Mouse (Mus musculus): Measurements from ENCODE around the gene Mia3.
"Not testable (repeated sequence)": the region's sequence is repeated elsewhere in the genome, so short reads cannot be mapped to it uniquely, and the experiment has no call there.

Gene Mia3

DNA sequence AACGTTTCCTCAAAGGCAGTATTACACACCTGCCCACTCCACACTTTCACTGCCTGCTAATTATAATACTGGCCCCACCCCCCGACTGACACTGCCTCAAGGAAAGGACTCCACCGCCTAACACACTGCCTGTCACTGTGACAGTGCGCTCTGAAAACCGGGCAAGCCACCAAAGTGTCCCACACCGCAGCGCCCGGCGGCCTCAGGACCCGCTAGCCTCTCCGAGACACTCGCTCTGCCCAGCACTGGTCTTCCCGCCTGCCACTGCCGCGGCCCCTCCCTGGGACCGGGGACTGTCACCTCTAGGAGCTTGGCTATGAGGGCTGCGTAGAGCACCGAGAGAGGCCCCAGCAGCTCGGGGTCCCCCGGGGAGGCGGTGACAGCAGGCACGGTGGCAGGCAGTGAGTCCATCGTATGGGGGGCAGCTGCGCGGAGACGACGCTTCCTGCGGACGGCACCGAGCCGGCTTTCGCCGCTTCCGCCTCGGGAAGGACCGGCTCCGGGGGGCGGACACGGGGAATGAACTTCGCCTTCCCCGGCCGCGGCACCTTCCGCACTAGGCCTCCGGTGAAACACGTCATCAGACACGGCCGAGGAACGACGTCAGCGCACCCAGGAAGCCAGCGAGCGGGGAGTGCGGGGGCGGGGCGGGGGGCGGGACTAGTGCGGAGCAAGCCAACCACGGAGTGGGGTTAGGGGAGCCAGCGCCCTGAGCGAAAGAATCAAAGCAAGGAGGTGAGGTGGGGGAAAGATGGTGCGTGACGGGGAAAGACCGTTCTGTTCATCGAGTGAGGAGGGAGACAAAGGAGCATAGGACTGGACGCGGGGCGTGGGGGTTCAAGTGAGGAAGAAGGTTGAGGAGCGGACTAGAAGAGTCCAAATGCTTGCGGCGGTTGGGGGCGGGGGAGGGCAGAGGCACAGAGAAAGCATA lies 24.2 kb downstream of the Mia3 start:
- peak; percentile 96 for DNase-seq (ENCODE audit: low read depth, low spot score)

DNA sequence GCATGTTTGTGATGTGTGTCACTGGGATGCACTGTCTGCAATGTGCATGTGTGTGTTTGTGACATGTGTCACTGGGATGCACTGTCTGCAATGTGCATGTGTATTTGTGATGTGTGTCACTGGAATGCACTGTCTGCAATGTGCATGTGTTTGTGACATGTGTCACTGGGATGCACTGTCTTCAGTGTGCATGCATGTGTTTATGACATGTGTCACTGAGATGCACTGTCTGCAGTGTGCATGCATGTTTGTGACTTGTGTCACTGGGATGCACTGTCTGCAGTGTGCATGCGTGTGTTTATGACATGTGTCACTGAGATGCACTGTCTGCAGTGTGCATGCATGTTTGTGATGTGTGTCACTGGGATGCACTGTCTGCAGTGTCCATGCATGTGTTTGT lies 26.5 kb downstream of the Mia3 start:
- DNase-seq (ENCODE audit: low read depth, low spot score): not testable (repeated sequence)

DNA sequence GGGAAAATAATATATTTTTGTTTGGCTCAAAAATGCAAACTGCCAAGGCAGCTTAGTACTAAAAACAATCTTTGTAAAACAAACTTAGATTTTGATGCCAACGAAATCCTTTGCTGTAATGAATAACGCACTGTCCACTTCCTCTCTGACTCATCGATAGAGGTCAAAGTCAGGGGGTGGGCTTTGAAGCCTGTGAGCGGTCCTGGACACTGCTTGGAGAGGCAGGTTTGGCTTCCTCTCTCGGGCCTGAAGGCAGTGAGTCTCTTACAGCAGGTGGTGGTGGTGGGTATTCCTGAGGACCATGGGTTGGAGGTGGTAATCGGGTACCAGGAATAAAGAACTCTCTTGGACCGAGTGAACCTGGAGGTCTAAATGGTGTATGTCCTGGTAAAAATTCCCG lies 42.2 kb downstream of the Mia3 start:
- DNase-seq (ENCODE audit: low read depth, low spot score): no peak

DNA sequence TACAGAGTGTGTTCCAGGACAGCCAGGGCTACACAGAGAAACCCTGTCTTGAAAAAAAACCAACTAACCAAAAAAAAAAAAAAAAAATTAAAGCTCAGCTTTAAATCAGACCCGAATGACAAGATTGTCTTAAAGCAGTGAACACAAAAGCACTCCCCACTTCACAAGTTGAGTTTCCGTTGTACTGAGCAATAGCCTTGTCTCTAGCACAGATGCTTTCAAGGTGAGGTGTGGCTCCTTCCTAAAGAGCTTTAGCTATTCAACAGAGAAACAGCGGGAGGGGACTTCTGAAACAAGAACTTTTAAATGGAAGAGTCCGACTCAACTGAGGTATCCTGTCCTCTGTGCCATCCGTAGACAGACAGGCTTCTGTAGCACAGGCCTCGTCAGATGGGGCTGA lies 44.9 kb downstream of the Mia3 start:
- no peak for DNase-seq (ENCODE audit: low read depth, low spot score)

DNA sequence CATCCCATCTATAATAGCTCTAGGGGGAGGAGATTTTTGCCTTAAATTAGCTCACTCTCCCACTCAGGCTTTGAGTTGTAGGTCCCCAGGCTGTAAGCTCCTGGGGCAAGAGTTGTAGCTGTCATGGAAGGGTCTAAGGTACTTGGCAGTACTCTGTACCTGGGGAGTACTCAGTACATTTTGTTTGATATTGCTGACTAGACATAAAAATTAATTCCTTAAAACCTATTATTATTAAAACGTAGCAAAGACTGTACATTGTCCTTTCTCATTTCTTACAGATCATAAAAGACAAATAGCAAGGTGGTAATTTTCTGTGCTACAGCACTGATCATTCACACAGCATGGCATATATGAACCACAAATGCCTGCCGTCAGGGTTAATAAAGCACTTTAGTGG lies 45.4 kb downstream of the Mia3 start:
- DNase-seq (ENCODE audit: low read depth, low spot score): no peak

DNA sequence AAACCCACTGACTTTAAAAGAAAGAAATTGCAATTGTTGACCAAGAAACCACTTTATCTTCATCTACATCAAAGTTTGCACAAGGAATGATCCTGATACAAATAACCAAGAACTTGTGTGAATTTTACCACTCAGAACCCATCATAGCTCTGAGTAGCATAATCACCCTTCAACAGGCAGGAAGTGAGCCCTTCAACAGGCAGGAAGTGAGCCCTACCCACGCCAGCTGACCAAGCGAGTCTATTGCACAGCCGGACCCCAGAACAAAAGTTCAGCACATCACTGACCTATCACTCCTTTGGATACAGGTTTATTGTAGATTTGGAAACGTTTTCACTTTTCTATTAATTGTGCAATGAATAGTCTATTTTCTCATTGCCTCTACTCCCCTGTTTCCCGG lies 46.9 kb downstream of the Mia3 start:
- not testable (repeated sequence) for DNase-seq (ENCODE audit: low read depth, low spot score)

DNA sequence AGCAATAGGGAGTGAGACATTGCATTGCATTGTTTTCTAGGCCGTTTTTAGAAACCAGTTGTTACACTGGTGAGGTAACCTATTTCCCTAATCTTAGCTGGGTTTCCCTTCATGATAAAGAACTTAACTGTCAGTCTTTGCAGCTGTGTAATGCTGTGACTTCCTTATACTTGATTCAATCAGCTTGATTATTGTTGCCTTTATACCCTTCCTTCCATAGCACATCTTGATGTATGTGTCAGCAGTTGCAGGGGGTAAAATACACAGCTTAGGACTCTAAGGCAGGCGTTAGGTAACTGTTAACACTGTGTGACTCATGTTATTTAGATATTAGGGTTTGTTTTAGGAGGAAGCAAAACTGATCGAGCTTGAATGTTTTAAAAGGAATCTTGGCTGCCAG lies 48.6 kb downstream of the Mia3 start:
- DNase-seq (ENCODE audit: low read depth, low spot score): no peak

DNA sequence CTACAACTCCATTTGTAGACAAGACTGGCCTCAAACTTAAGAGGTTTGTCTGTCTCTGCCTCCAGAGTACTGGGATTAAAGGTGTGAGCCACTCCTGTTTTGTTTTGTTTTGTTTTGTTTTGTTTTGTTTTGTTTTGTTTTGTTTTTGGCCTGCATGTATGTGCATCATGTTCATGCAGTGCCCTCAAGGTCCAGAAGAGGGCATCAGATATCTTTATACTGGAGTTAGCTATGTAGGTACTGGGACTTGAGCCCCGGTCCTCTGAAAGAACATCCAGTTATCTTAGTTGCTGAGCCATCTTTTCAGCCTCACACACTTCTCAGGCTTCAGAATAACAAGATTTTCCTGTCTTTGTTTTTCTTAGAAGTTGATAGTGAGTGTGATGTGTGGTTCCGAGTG lies 53.6 kb downstream of the Mia3 start:
- DNase-seq (ENCODE audit: low read depth, low spot score): peak; percentile 38

DNA sequence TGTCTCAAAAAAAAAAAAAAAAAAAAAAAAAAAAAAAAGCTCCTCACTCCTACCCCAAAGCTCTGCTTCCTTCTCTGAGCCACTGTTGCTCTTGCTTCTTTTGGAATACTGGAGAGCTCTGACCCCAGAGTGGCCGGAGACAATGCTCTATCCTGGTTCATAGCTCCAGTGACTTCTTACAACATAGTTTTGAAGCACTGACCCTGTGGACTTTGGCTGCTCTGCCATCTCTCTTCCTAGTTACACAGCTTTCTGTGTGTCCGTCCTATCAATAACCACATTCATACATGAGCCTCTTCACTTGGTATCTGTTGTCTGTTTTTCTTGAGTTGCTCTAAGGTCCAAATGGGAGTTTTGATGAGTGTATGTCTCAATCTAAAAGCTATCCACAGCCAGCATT lies 57.3 kb downstream of the Mia3 start:
- DNase-seq (ENCODE audit: low read depth, low spot score): no peak

DNA sequence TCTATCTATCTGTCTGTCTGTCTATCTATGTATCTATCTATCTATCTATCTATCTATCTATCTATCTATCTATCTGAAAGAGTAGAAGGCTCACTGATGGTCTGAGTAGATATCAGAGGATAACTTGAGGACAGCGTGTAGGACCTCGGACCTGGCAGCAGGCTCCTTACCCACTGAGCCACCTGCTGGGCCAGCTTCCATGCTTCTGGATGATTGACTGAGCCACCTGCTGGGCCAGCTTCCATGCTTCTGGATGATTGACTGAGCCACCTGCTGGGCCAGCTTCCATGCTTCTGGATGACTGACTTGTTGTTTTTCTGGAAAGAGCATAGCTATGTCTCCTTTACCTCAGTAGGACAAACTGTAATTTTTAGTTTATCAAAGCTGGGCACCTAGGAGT lies 59.8 kb downstream of the Mia3 start:
- DNase-seq (ENCODE audit: low read depth, low spot score): not testable (repeated sequence)

DNA sequence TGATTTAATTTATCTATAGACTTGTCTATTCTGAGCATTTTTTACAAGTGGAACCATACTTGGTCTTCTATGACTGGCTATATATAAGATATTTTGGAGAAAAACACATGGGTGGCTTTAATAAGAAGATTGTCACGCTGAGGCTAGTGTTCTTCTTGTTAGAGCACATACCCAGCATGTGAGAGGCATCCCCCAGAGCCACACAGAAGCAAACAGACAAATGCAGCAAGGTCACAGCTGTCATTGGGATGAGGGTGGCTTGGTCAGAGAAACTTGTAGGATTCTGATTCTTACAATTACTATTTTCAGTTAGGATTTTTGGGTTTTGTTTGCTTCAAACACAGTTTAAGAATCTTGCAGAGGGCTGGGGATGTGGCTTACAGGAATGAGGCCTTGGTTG lies 60.9 kb downstream of the Mia3 start:
- DNase-seq (ENCODE audit: low read depth, low spot score): no peak

DNA sequence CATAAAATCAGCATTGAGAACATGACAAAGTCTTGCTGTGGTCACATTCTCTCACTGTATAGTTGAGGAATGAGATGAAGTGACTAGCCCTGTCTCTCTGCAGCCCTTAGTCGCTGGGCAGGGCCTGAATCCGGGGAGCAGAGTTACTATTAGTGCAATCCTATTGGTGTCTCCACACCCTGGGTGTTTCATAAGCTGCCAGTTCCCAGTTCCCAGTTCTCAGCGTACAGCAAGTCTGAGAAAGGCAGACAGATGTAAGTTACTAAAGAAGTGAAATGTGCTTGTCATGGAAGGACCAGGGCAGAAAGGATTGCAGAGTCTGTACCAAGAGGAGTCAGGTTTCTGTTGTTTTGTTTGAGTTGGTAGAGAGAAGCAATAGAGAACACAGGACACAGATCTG lies 61.8 kb downstream of the Mia3 start:
- DNase-seq (ENCODE audit: low read depth, low spot score): no peak

DNA sequence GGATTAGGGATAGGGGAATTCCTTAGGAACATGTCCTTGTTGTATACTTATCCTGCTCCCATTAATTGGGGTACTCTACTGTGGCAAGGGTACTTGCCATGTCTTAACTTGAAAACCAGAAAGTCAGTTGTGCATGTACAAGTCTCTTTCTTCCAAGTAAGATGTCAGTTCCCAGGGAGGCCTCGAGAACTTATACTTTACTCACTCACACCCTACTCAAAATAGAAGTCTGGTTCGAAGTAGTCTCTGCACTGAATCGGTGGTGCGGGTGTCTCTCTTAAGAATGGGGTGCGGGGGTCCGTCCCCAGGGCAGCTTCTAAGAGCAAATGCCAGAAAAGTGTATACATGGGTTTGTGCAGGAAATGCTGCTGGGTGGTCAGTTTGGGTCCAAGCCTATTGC lies 70.2 kb downstream of the Mia3 start:
- DNase-seq (ENCODE audit: low read depth, low spot score): peak; percentile 84

DNA sequence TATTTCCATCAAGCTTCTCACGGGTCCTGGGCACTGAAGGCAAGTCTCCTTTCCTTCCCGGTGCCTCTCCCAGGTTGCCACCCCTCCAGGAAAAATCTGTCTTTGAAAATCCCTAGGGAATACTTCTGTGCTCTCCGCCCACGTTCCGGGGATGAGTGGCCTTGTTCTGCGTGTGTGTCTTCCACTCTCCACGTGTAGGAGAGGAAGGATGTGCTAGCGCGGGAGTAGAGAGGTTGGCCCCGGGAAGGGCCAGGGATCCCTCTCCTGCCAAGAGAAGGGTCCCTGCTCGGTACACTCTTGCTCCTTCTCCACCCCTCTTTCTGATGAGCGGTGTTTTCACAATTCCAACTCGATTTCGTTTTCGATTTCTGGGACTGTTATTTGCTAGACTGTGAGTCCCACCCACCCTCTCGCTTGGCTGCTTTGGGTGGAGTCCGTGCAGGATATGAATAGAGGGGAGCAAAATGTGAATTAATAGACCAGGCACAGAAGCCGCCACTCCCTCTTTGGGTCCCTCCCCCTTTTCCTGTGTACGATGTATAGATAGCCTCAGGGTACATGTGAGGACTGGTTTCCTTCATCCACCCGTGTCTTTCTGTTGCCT lies 71.4 kb downstream of the Mia3 start:
- peak; percentile 74 for DNase-seq (ENCODE audit: low read depth, low spot score)

DNA sequence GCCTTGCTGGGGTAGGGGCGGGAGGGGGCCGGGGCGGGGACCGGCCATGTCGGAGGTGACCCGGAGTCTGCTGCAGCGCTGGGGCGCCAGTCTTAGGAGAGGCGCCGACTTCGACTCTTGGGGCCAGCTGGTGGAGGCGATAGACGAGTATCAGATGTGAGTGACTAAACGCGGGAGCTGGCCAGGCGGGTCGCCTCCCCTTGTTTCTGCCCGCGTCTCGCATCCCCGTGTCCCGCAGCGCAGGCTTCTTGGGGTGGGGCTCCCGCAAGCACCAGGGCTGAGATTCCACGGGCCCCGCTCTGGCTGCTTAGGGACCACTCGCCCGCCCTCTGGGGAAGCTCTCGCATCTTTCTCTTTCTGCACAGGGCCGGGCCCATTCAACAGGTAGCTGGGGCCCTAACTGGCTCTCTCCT lies 71.9 kb downstream of the Mia3 start:
- peak; percentile 64 for DNase-seq (ENCODE audit: low read depth, low spot score)

DNA sequence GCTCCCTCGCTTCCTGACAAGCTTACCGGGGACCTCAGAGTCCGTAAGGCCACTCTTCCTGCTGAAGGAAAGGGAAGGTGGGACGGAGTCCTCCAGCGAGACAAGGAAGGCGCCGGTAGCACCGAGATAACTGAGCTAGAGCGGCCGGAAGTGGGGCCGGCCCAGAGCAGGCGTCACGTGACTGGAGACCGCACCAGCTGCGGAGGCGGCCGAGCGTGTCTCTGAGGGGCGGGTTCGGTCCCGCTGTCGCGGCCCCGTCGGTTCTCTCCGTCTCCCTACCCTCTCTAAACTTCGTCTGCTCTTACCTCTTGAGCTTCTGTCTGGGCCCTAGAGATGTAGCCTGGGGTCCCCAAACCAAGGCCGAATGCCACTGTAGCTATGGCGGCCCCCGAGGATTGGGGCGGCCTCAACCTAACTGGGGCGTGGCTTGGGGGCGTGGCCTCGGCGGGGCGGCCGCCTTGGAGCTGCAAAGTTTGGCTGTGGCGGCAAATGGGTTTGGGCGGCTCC lies 72.4 kb downstream of the Mia3 start, which contains the start of gene Brox:
Brox (minus strand) TSS at position 393 of the 507 bp plus-strand sequence.
- peak; percentile 96 for DNase-seq (ENCODE audit: low read depth, low spot score)

DNA sequence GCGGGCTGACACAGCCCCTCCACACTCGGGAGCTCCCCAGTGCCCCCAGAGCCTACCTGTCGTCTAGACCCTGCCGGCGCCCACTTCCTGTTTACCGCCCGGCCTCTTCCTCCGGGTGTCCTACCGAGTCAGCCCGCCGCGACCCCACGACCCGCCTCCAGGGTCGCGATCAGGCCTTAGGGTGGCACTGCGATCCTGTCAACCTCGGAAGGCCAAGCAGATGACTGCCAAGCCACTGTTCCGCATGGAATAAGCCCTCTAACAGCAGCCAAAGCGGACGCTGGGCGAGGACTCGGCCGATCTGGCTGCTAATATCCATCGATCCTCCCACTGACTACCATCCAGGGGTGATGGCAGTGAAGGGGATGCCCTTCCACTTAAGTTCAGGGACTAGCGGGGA lies 72.9 kb downstream of the Mia3 start, which contains the start of gene Aida:
Aida (plus strand) TSS at position 126 of the 400 bp plus-strand sequence.
- peak; percentile 71 for DNase-seq (ENCODE audit: low read depth, low spot score)

DNA sequence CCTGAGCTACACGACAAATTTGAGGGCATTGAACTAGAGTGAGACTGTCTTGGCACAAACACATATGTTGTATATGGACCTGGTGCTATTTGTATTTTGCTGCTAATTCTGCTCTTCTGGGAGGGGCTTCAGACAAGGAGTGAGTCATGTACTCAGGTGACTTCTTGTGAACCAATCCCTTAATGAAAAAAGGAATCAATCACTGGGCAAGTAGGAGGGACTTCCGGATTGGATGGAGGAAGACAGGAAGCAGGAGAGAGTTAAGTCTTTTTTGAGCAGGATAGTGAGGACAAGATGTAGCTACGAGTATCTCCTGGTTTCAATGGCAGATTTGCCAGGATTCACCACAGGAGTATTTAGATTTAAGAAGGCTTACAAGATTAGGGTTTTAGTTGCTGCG lies 79.8 kb downstream of the Mia3 start:
- DNase-seq (ENCODE audit: low read depth, low spot score): no peak

DNA sequence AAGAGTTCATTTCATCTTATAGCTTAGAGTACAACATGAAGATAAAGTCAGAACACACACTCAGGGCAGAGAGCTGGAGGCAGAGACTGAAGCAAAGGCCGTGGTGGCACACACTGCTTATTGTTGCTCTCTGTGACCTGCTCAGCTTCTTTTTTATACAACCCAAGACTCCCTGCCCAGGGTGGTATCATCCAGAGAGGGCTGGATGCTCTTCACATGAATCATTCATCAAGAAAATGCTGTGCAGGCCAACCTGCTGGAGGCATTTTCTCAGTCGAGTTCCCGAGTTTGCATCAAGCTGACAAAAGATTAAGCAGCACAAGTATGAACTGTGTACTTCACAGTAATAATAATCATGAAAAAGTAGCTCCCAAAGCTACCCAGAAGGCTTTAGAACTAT lies 81.0 kb downstream of the Mia3 start:
- no peak for DNase-seq (ENCODE audit: low read depth, low spot score)
